In the genomic region with DNA sequence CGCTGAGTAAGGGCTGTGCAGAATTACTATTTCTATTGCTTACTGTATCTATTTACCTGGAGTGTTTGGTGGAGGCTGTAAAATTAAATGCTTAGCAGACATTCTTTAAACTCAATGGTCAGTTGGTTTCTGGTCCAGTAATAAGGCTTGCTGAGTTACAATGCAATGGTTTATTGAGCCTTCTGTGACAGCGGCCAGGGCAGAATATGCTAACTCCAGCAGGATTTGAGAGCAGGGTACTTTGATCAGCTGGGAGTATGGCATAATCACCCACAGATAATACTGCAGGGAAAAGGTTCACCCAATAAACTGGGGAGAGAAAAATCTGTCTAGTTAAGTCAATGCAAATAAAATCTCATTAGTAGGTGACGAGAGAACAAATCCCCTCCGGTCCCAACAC, we compare ENCODE assay signal across 13 mouse cellular contexts.
DNase-seq lines count a peak whose midpoint lies in the region; ATAC-seq and TF ChIP-seq lines count a peak whose summit lies in the region.
"Had no signal": no experiment of that assay in that cellular context is flagged by ENCODE, and none has a peak within 500 bp of the region (broad histone marks: within the 10 kb centered on the region; RNA-seq: fewer than 3 reads in every experiment).

No protein-coding gene starts in this region.

- H3K9me3 ChIP-seq in forebrain, embryonic 11.5 days (ENCODE audit: control insufficient read depth, low read length): no peaks in the 10 kb centered on the region
- no peaks in the 10 kb centered on the region for H3K9me3 ChIP-seq in forebrain, embryonic 16.5 days (ENCODE audit: control insufficient read depth, low read length)
- no peaks in the 10 kb centered on the region for H3K9me3 ChIP-seq in liver, embryonic 12.5 days (replicated peaks)
- no peaks in the 10 kb centered on the region for H3K9me3 ChIP-seq in intestine, postnatal 0 days (ENCODE audit: control insufficient read depth)
- H3K9me3 ChIP-seq in neural tube, embryonic 15.5 days (replicated peaks): no peaks in the 10 kb centered on the region
- H3K9me3 ChIP-seq: neural tube, embryonic 12.5 days had no signal

- no peak for TF ChIP-seq CTCF in liver, adult 2 months (IDR thresholded peaks at IDR 0.05; ENCODE audit: low read depth, low read length)
- no peak for TF ChIP-seq CTCF in intestine, postnatal 0 days (IDR thresholded peaks at IDR 0.05; ENCODE audit: low read depth)

- ATAC-seq in forebrain, embryonic 11.5 days (replicated peaks; ENCODE audit: low FRiP score): no peak; the same call in 1 of the 2 replicates
- no peak for ATAC-seq in forebrain, embryonic 16.5 days
- no peak for ATAC-seq in liver, embryonic 12.5 days
- peak; percentile 74 for ATAC-seq in intestine, postnatal 0 days
- ATAC-seq in neural tube, embryonic 15.5 days (ENCODE audit: low FRiP score): no peak

- H3K27me3 ChIP-seq in forebrain, embryonic 11.5 days (ENCODE audit: control insufficient read depth, insufficient read depth, low read length): no peaks in the 10 kb centered on the region
- no peaks in the 10 kb centered on the region for H3K27me3 ChIP-seq in forebrain, embryonic 16.5 days (replicated peaks; ENCODE audit: control insufficient read depth, insufficient read depth, low read length)
- H3K27me3 ChIP-seq in liver, adult 2 months (ENCODE audit: control insufficient read depth, insufficient read depth, low read length): no peaks in the 10 kb centered on the region
- H3K27me3 ChIP-seq in liver, embryonic 12.5 days (replicated peaks): no peaks in the 10 kb centered on the region
- no peaks in the 10 kb centered on the region for H3K27me3 ChIP-seq in intestine, postnatal 0 days (replicated peaks; ENCODE audit: control insufficient read depth, insufficient read depth, low read length)
- H3K27me3 ChIP-seq in neural tube, embryonic 15.5 days (replicated peaks): no peaks in the 10 kb centered on the region
- H3K27me3 ChIP-seq: neural tube, embryonic 12.5 days had no signal

- H3K9ac ChIP-seq in forebrain, embryonic 11.5 days (ENCODE audit: low read length): no peak overlapping the region
- H3K9ac ChIP-seq in forebrain, embryonic 16.5 days (replicated peaks; ENCODE audit: low read depth, low read length): no peak overlapping the region; the same call in 1 of the 2 replicates
- no peak overlapping the region for H3K9ac ChIP-seq in liver, adult 2 months (ENCODE audit: low read depth, low read length)
- H3K9ac ChIP-seq in liver, embryonic 12.5 days: no peak overlapping the region
- no peak overlapping the region for H3K9ac ChIP-seq in intestine, postnatal 0 days (ENCODE audit: low read depth, low read length)
- no peak overlapping the region for H3K9ac ChIP-seq in neural tube, embryonic 15.5 days (replicated peaks)
- H3K9ac ChIP-seq: neural tube, embryonic 12.5 days had no signal

- H3K36me3 ChIP-seq in forebrain, embryonic 11.5 days (ENCODE audit: control insufficient read depth, insufficient read depth, low read length): no peaks in the 10 kb centered on the region
- no peaks in the 10 kb centered on the region for H3K36me3 ChIP-seq in forebrain, embryonic 16.5 days (ENCODE audit: control insufficient read depth, insufficient read depth)
- H3K36me3 ChIP-seq in liver, adult 2 months (ENCODE audit: control insufficient read depth, insufficient read depth, low read length): no peaks in the 10 kb centered on the region
- H3K36me3 ChIP-seq in liver, embryonic 12.5 days: no peaks in the 10 kb centered on the region
- H3K36me3 ChIP-seq in intestine, postnatal 0 days (ENCODE audit: control insufficient read depth, insufficient read depth): no peaks in the 10 kb centered on the region
- no peaks in the 10 kb centered on the region for H3K36me3 ChIP-seq in neural tube, embryonic 15.5 days
- H3K36me3 ChIP-seq: neural tube, embryonic 12.5 days had no signal

- no peaks in the 10 kb centered on the region for H3K79me2 ChIP-seq in liver, adult 2 months (ENCODE audit: control insufficient read depth, insufficient read depth, low read length)

- peak overlapping the region; percentile 43 for H3K27ac ChIP-seq in forebrain, embryonic 11.5 days (ENCODE audit: low read depth, low read length)
- no peak overlapping the region for H3K27ac ChIP-seq in forebrain, embryonic 16.5 days (ENCODE audit: low read length)
- H3K27ac ChIP-seq in liver, adult 2 months (replicated peaks; ENCODE audit: insufficient read depth, low read depth, low read length): 0 out of 2 replicates have a peak overlapping the region, but pooled peaks have one; percentile 18
- no peak overlapping the region for H3K27ac ChIP-seq in liver, embryonic 12.5 days
- H3K27ac ChIP-seq in intestine, postnatal 0 days (ENCODE audit: low read depth, low read length): peak overlapping the region; percentile 46; the same call in 1 of the 2 replicates
- H3K27ac ChIP-seq in neural tube, embryonic 15.5 days (replicated peaks): peak overlapping the region; percentile 34; the same call in 1 of the 2 replicates
- H3K27ac ChIP-seq: left cerebral cortex, adult 2 months; neural tube, embryonic 12.5 days had no signal

- H3K4me3 ChIP-seq in forebrain, embryonic 11.5 days (ENCODE audit: low read depth, low read length): no peak overlapping the region
- no peak overlapping the region for H3K4me3 ChIP-seq in forebrain, embryonic 16.5 days (replicated peaks; ENCODE audit: low read length)
- no peak overlapping the region for H3K4me3 ChIP-seq in liver, adult 2 months (ENCODE audit: insufficient read depth, low read depth, low read length)
- no peak overlapping the region for H3K4me3 ChIP-seq in liver, embryonic 12.5 days
- no peak overlapping the region for H3K4me3 ChIP-seq in intestine, postnatal 0 days (ENCODE audit: low read depth, low read length)
- H3K4me3 ChIP-seq in neural tube, embryonic 15.5 days (replicated peaks): no peak overlapping the region
- H3K4me3 ChIP-seq: left cerebral cortex, adult 2 months; neural tube, embryonic 12.5 days had no signal

- no peak for DNase-seq in forebrain, embryonic 11.5 days (ENCODE audit: low spot score)
- DNase-seq in liver, adult 2 months (ENCODE audit: extremely low read depth, low read depth, low spot score): peak; percentile 83
- DNase-seq in spleen, postnatal 36 days (ENCODE audit: low spot score in 2 of 2): no peak
- DNase-seq in embryo, embryonic 11 days: no peak
- DNase-seq: adrenal gland, adult 8-10 months; cerebellum, postnatal 36 days; thymus, adult 18-20 months had no signal

- peaks cover 37% of the 10 kb centered on the region for H3K4me1 ChIP-seq in forebrain, embryonic 11.5 days (replicated peaks; ENCODE audit: control insufficient read depth, insufficient read depth, low read length)
- H3K4me1 ChIP-seq in forebrain, embryonic 16.5 days (replicated peaks; ENCODE audit: control insufficient read depth, insufficient read depth, low read length): peaks cover 31% of the 10 kb centered on the region
- peaks cover 5% of the 10 kb centered on the region; the same call in 1 of the 2 replicates for H3K4me1 ChIP-seq in liver, adult 2 months (ENCODE audit: control insufficient read depth, insufficient read depth, low read length)
- 0 out of 2 replicates have a peak, but pooled peaks cover 5% of the 10 kb centered on the region for H3K4me1 ChIP-seq in liver, embryonic 12.5 days
- peaks cover 4% of the 10 kb centered on the region; the same call in 1 of the 2 replicates for H3K4me1 ChIP-seq in intestine, postnatal 0 days (replicated peaks; ENCODE audit: control insufficient read depth, insufficient read depth, low read length)
- peaks cover 48% of the 10 kb centered on the region for H3K4me1 ChIP-seq in neural tube, embryonic 15.5 days

- no peak overlapping the region for H3K4me2 ChIP-seq in forebrain, embryonic 11.5 days (ENCODE audit: low read depth, low read length, severe bottlenecking)
- H3K4me2 ChIP-seq in forebrain, embryonic 16.5 days (ENCODE audit: low read length): no peak overlapping the region
- H3K4me2 ChIP-seq in liver, embryonic 12.5 days: no peak overlapping the region
- H3K4me2 ChIP-seq in intestine, postnatal 0 days (replicated peaks; ENCODE audit: low read depth): peak overlapping the region; percentile 35; the same call in 1 of the 2 replicates
- no peak overlapping the region for H3K4me2 ChIP-seq in neural tube, embryonic 15.5 days
- H3K4me2 ChIP-seq: neural tube, embryonic 12.5 days had no signal

- WGBS in forebrain, embryonic 11.5 days: 41% methylated on average over 4 of the region's 4 CpGs
- 25% methylated on average over 4 of the region's 4 CpGs for WGBS in forebrain, embryonic 16.5 days
- 24% methylated on average over 4 of the region's 4 CpGs for WGBS in liver, adult 2 months
- 77% methylated on average over 4 of the region's 4 CpGs for WGBS in liver, embryonic 12.5 days (ENCODE audit: insufficient replicate concordance)
- 48% methylated on average over 4 of the region's 4 CpGs for WGBS in intestine, postnatal 0 days
- 46% methylated on average over 4 of the region's 4 CpGs for WGBS in neural tube, embryonic 15.5 days

- no peak for TF ChIP-seq POLR2A in liver, adult 2 months (IDR thresholded peaks at IDR 0.05; ENCODE audit: extremely low read depth, insufficient read depth, low read length)

Comparison
In these comparisons a context has a peak if more than half of its experiments do, and no peak if none do; other contexts are left out.
1. H3K27ac ChIP-seq: peak in forebrain, embryonic 11.5 days (single experiment), liver, adult 2 months (single experiment), intestine, postnatal 0 days (single experiment) and neural tube, embryonic 15.5 days (single experiment); none in forebrain, embryonic 16.5 days (single experiment) and liver, embryonic 12.5 days (single experiment).